Mouse (Mus musculus) lung, embryonic 16.5 days (tissue): ENCODE results near the gene Usp35. TPM values are rescaled to one million over a fixed set of nuclear protein-coding genes. Genes with fewer than 3 reads are reported as not detected.

Experiments used
- ATAC-seq: fragments of 200-750 bp; cut with Nextera tagmentation; 2 replicates; pipeline ENCODE4 v1.8.0; 2017; ENCODE audit warnings: low read depth, mild to moderate bottlenecking, moderate library complexity
- H3K27ac ChIP-seq: fragments of 300-500 bp; sonication (generic); 2 replicates; pipeline ENCODE4 v1.5.1; 2014; ENCODE audit warnings: mild to moderate bottlenecking, control low read depth, low read length
- H3K27me3 ChIP-seq: fragments of 300-500 bp; sonication (generic); 2 replicates; pipeline ENCODE4 v1.6.1; 2014; ENCODE audit warnings: low read depth, low read length, mixed read lengths; ENCODE audit not compliant: control insufficient read depth, insufficient read depth
- H3K36me3 ChIP-seq: fragments of 300-500 bp; sonication (generic); 2 replicates; pipeline ENCODE4 v1.6.1; 2014; ENCODE audit warnings: low read length; ENCODE audit not compliant: control insufficient read depth, insufficient read depth
- H3K4me1 ChIP-seq: fragments of 300-500 bp; sonication (generic); replicated peaks from 2 replicates; pipeline ENCODE4 v1.6.1; 2014; ENCODE audit warnings: low read length, mixed read lengths; ENCODE audit not compliant: control insufficient read depth, insufficient read depth
- H3K4me2 ChIP-seq: fragments of 300-500 bp; sonication (generic); 2 replicates; pipeline ENCODE4 v1.6.1; 2014; ENCODE audit warnings: low read depth, low read length, control low read depth
- H3K4me3 ChIP-seq: fragments of 300-500 bp; sonication (generic); 2 replicates; pipeline ENCODE4 v1.5.1; 2014; ENCODE audit warnings: mild to moderate bottlenecking, low read length, control low read depth
- H3K9ac ChIP-seq: fragments of 300-500 bp; sonication (generic); 2 replicates; pipeline ENCODE4 v1.6.1; 2014; ENCODE audit warnings: low read length, control low read depth
- H3K9me3 ChIP-seq: fragments of 300-500 bp; sonication (generic); 2 replicates; pipeline ENCODE4 v1.6.1; 2016; ENCODE audit warnings: low read length; ENCODE audit not compliant: control insufficient read depth
- WGBS: fragments of 180-500 bp; shearing (Covaris S2); extraction: QIAGEN DNeasy Blood & Tissue Kit; methylation state at CpG from one replicate; pipeline ENCODE4 v1.1.7; 2014; 5-methylcytosine and 5-hydroxymethylcytosine counted together
- polyA plus RNA-seq: library from polyadenylated mRNA; unstranded; fragments of >200 nt; fragmentation: Nextera tagmentation; extraction: Ambion mirVana; gene quantifications from 2 replicates; pipeline ENCODE4 v1.2.1, GENCODE M21; 2015

Gene Usp35
- polyA plus RNA-seq, 1 experiment from 2014 or later = 1.2 TPM

GRCm38 (mm10) chr7:97358347-97358746, 26.5 kb upstream of the Usp35 start:
- WGBS = 83% methylated on average over 4 of the region's 4 CpGs
- ATAC-seq = no peak

GRCm38 (mm10) chr7:97357840-97358239, 26.0 kb upstream of the Usp35 start:
- Histone ChIP-seq H3K9ac (no peak overlapping the region), H3K9me3 (no peaks in the 10 kb centered on the region), H3K4me1 (peaks cover 24% of the 10 kb centered on the region), H3K27ac (no peak overlapping the region), H3K4me3 (no peak overlapping the region), H3K27me3 (no peaks in the 10 kb centered on the region), H3K36me3 (no peaks in the 10 kb centered on the region), H3K4me2 (no peak overlapping the region)
- no peak for ATAC-seq
- WGBS = 68% methylated on average over 3 of the region's 3 CpGs

More at GRCm38 (mm10) chr7:97358347-97358746, 26.5 kb upstream of the Usp35 start:
- H3K4me2 ChIP-seq = no peak overlapping the region
- no peak overlapping the region for H3K9ac ChIP-seq
- H3K27me3 ChIP-seq = no peaks in the 10 kb centered on the region
- no peaks in the 10 kb centered on the region for H3K36me3 ChIP-seq
- H3K9me3 ChIP-seq = no peaks in the 10 kb centered on the region
- H3K4me1 ChIP-seq = peaks cover 24% of the 10 kb centered on the region
- no peak overlapping the region for H3K4me3 ChIP-seq
- no peak overlapping the region for H3K27ac ChIP-seq

GRCm38 (mm10) chr7:97356875-97357276, 25.1 kb upstream of the Usp35 start:
- Histone ChIP-seq H3K27ac (peak overlapping the region; percentile 67), H3K4me3 (no peak overlapping the region), H3K4me1 (peaks cover 24% of the 10 kb centered on the region), H3K36me3 (no peaks in the 10 kb centered on the region), H3K9me3 (no peaks in the 10 kb centered on the region), H3K27me3 (no peaks in the 10 kb centered on the region), H3K4me2 (no peak overlapping the region), H3K9ac (no peak overlapping the region)
- 40% methylated on average over 5 of the region's 5 CpGs for WGBS
- peak; percentile 67 for ATAC-seq

GRCm38 (mm10) chr7:97356253-97356652, 24.4 kb upstream of the Usp35 start:
- Histone ChIP-seq H3K4me1 (peaks cover 24% of the 10 kb centered on the region), H3K27ac (peak overlapping the region; percentile 67), H3K9me3 (no peaks in the 10 kb centered on the region), H3K9ac (no peak overlapping the region), H3K4me3 (no peak overlapping the region), H3K27me3 (no peaks in the 10 kb centered on the region), H3K4me2 (no peak overlapping the region), H3K36me3 (no peaks in the 10 kb centered on the region)
- WGBS = 46% methylated on average over 5 of the region's 5 CpGs
- 0 out of 2 replicates have a peak, but pooled peaks have one; percentile 15 for ATAC-seq

GRCm38 (mm10) chr7:97355068-97355841, 23.4 kb upstream of the Usp35 start:
- no peak overlapping the region for H3K9ac ChIP-seq
- peak overlapping the region; percentile 67 for H3K27ac ChIP-seq
- H3K4me3 ChIP-seq = no peak overlapping the region
- H3K27me3 ChIP-seq = no peaks in the 10 kb centered on the region
- H3K4me1 ChIP-seq = peaks cover 24% of the 10 kb centered on the region
- H3K4me2 ChIP-seq = 0 out of 2 replicates have a peak overlapping the region, but pooled peaks have one; percentile 8
- 24% methylated on average over 13 of the region's 13 CpGs for WGBS
- no peaks in the 10 kb centered on the region for H3K9me3 ChIP-seq
- ATAC-seq = peak; percentile 75
- H3K36me3 ChIP-seq = no peaks in the 10 kb centered on the region

- H3K4me1 ChIP-seq = peaks cover 24% of the 10 kb centered on the region
- ATAC-seq = no peak
- H3K9ac ChIP-seq = no peak overlapping the region
- H3K27me3 ChIP-seq = no peaks in the 10 kb centered on the region
- no peak overlapping the region for H3K4me2 ChIP-seq
- no peaks in the 10 kb centered on the region for H3K36me3 ChIP-seq
- no peaks in the 10 kb centered on the region for H3K9me3 ChIP-seq
- no peak overlapping the region for H3K4me3 ChIP-seq
- WGBS = 82% methylated on average over 6 of the region's 6 CpGs
- H3K27ac ChIP-seq = no peak overlapping the region
Measured at GRCm38 (mm10) chr7:97353356-97353755, 21.5 kb upstream of the Usp35 start.

- H3K4me1 ChIP-seq = peaks cover 23% of the 10 kb centered on the region
- H3K27me3 ChIP-seq = no peaks in the 10 kb centered on the region
- no peak overlapping the region for H3K9ac ChIP-seq
- no peaks in the 10 kb centered on the region for H3K36me3 ChIP-seq
- H3K27ac ChIP-seq = no peak overlapping the region
- no peak overlapping the region for H3K4me2 ChIP-seq
- no peak overlapping the region for H3K4me3 ChIP-seq
- no peak for ATAC-seq
- 82% methylated on average over 11 of the region's 11 CpGs for WGBS
- no peaks in the 10 kb centered on the region for H3K9me3 ChIP-seq
Measured at GRCm38 (mm10) chr7:97351792-97352513, 20.1 kb upstream of the Usp35 start.

- Histone ChIP-seq H3K9ac (no peak overlapping the region), H3K36me3 (no peaks in the 10 kb centered on the region), H3K4me2 (no peak overlapping the region), H3K9me3 (no peaks in the 10 kb centered on the region), H3K27me3 (no peaks in the 10 kb centered on the region), H3K4me3 (no peak overlapping the region), H3K4me1 (peaks cover 14% of the 10 kb centered on the region), H3K27ac (no peak overlapping the region)
- ATAC-seq = no peak
- 80% methylated on average over 5 of the region's 5 CpGs for WGBS
Measured at GRCm38 (mm10) chr7:97350891-97351290, 19.1 kb upstream of the Usp35 start.

- Histone ChIP-seq H3K4me1 (peaks cover 6% of the 10 kb centered on the region), H3K27me3 (no peaks in the 10 kb centered on the region), H3K9me3 (no peaks in the 10 kb centered on the region), H3K27ac (no peak overlapping the region), H3K9ac (no peak overlapping the region), H3K4me3 (no peak overlapping the region), H3K36me3 (no peaks in the 10 kb centered on the region), H3K4me2 (no peak overlapping the region)
- 86% methylated on average over 6 of the region's 6 CpGs for WGBS
- no peak for ATAC-seq
Measured at GRCm38 (mm10) chr7:97349438-97349837, 17.6 kb upstream of the Usp35 start.
